Mouse (Mus musculus) MEL (cell line): ENCODE measurements around the gene Olfr1441.

Source experiments
- CHD2 ChIP-seq: IDR thresholded peaks from 2 replicates; pipeline ENCODE4 v1.6.1; 2011; ENCODE audit warnings: low read length, improper control_type of control experiment
- CTCF ChIP-seq, 3 experiments: IDR thresholded peaks in 2 of 3; conservative IDR thresholded peaks in 1 of 3; 2 replicates each; pipeline ENCODE4 v1.5.1; 2011 to 2012; ENCODE audit warnings: low read length in 3 of 3, low read depth in 2 of 3, mild to moderate bottlenecking in 2 of 3, improper control_type of control experiment in 1 of 3, inconsistent platforms in 1 of 3, mixed read lengths in 1 of 3, moderate library complexity in 1 of 3; ENCODE audit not compliant: control insufficient read depth in 1 of 3, insufficient read depth in 1 of 3, poor library complexity in 1 of 3, severe bottlenecking in 1 of 3
- EP300 ChIP-seq, 2 experiments: IDR thresholded peaks; 2 replicates each; pipeline ENCODE4 v1.6.1; 2011; ENCODE audit warnings: improper control_type of control experiment in 2 of 2, low read length in 2 of 2, low read depth in 1 of 2, mild to moderate bottlenecking in 1 of 2
- GATA1 ChIP-seq: IDR thresholded peaks from 2 replicates; pipeline ENCODE4 v1.6.1; 2011; ENCODE audit warnings: low read depth, low read length, improper control_type of control experiment
- NRF1 ChIP-seq: IDR thresholded peaks from 2 replicates; pipeline ENCODE4 v1.6.1; 2014; ENCODE audit warnings: low read depth, mild to moderate bottlenecking, inconsistent platforms, low read length, improper control_type of control experiment, moderate library complexity; ENCODE audit not compliant: poor library complexity, insufficient read depth, severe bottlenecking
- POLR2AphosphoS2 ChIP-seq: IDR thresholded peaks from 2 replicates; pipeline ENCODE4 v1.6.1; 2011; ENCODE audit warnings: low read length, improper control_type of control experiment
- SMC3 ChIP-seq: IDR thresholded peaks from 2 replicates; pipeline ENCODE4 v1.6.1; 2011; ENCODE audit warnings: low read depth, low read length, improper control_type of control experiment
- TBP ChIP-seq: IDR thresholded peaks from 2 replicates; pipeline ENCODE4 v1.8.0; 2011; ENCODE audit warnings: low read depth, low read length, improper control_type of control experiment
- TCF12 ChIP-seq: IDR thresholded peaks from 2 replicates; pipeline ENCODE4 v1.6.1; 2014; ENCODE audit warnings: low read depth, mild to moderate bottlenecking, inconsistent platforms, low read length, improper control_type of control experiment, moderate library complexity
- UBTF ChIP-seq: IDR thresholded peaks from 2 replicates; pipeline ENCODE4 v1.6.1; 2012; ENCODE audit warnings: low read depth, mild to moderate bottlenecking, inconsistent platforms, low read length, improper control_type of control experiment, moderate library complexity, borderline replicate concordance; ENCODE audit not compliant: insufficient read depth
- USF1 ChIP-seq: IDR thresholded peaks from 2 replicates; pipeline ENCODE4 v1.6.1; 2014; ENCODE audit warnings: low read depth, mild to moderate bottlenecking, inconsistent platforms, low read length, improper control_type of control experiment, moderate library complexity
- ZMIZ1 ChIP-seq: IDR thresholded peaks from 2 replicates; pipeline ENCODE4 v1.6.1; 2012; ENCODE audit warnings: low read depth, mild to moderate bottlenecking, inconsistent platforms, low read length, improper control_type of control experiment, moderate library complexity
- ZNF384 ChIP-seq: IDR thresholded peaks from 2 replicates; pipeline ENCODE4 v1.6.1; 2012; ENCODE audit warnings: low read depth, mild to moderate bottlenecking, inconsistent platforms, low read length, improper control_type of control experiment

- TF ChIP-seq TCF12 (no peak), USF1 (no peak), CTCF (IDR thresholded peaks at IDR 0.05 in 2 of 3, conservative IDR thresholded peaks at IDR 0.05 in 1 of 3; ENCODE audit: control insufficient read depth in 1 of 3, insufficient read depth in 1 of 3, low read depth in 2 of 3, low read length in 3 of 3, poor library complexity in 1 of 3, severe bottlenecking in 1 of 3) (no peak), ZMIZ1 (no peak), ZNF384 (no peak), GATA1 (no peak), UBTF (no peak), EP300 (IDR thresholded peaks at IDR 0.05; ENCODE audit: low read depth in 1 of 2, low read length in 2 of 2) (no peak), NRF1 (no peak), CHD2 (no peak), SMC3 (no peak), TBP (no peak), POLR2AphosphoS2 (no peak)
Measured at GRCm38 (mm10) chr19:12435011-12435416, 17.8 kb downstream of the Olfr1441 start.
